Mouse (Mus musculus) spleen, adult 10 weeks (tissue): ENCODE results near the gene Slc43a2. TPM values are rescaled to one million over a fixed set of nuclear protein-coding genes. Genes with fewer than 3 reads are reported as not detected.

Experiments used
- polyA plus RNA-seq: library from polyadenylated mRNA; stranded (reverse); fragments of 350-450 nt; fragmentation: Illumina TruSeq; extraction: RNeasy Lipid Tissue Mini Kit (QIAGEN cat#74804); gene quantifications from one replicate; pipeline ENCODE4 v1.2.3, GENCODE M21; 2015; ENCODE audit warnings: low replicate concordance; ENCODE audit not compliant: insufficient read depth

Slc43a2 gene
- 27.9 TPM for polyA plus RNA-seq

DNA sequence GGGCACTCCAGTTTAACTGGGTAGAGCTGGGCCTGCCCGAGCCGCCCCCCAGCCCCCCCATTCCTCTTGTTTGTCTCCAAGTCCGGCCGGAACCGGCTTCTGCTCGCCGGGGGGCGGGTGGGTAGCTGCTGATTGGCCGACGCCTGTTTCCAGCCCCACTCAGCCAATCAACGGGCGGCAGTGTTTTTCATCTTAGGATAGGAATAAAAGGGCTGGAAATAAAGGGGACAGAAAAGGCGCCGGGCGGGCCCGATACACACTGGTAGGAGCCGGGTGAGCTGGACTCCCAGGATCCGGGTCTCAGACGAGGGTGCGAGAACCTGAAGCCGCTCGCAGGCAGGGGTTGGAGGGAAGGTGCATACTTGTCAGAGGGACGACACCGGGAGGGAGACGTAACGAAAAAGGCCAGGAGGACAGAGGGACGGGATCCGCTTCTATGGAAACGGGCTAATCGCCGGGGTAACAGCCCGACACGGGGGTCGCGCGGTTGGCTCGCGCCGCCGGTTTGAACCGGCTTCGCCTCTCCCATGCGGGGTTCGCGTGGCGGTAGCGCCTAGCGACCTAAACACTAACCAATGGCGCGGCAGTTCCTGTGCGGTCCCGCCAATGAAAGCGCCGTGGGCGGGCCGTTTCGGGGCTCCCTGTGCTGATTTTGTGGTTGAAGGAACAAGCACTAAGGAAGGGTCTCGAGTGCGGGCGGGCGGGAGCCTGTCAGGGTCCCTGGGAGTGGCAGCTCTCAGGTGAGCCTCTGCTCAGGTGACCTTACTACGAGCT is at the start of gene Slc43a2:
TSS of gene Slc43a2 (plus strand) at position 226 of the 774 bp plus-strand sequence.

DNA sequence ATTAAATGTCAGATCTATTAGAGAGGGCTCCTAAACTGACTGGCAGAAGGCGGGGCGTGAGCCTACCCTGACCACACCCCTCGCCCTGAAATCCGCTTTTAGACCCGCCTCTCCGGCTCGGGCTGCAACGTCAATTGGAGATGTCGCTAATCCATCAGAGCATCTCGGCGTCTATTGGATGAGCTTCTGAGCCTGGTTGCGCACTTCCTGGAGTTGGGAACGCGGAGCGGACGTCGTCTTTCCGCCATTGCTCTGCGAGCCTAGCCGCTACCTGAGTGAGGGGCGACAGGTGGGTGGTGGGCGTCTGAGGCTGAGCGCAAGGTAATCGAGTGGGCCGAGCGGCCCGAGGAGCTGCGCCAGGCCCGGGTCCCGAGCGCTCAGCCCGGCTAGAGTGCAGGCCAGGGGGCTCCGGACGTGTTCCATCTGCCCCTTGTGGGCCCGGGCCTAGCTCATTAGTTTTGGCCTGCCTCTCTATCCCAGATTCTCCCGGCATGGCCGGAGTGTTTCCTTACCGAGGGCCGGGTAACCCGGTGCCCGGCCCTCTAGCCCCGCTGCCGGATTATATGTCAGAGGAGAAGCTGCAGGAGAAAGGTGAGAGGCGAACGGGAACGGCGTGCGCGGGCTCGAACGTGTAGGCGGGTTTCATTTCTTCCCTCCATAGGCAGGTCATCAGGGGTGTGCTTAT is 44.8 kb upstream of the Slc43a2 start, which contains the start of gene Prpf8:
TSS of gene Prpf8 (plus strand) at position 216 of the 685 bp plus-strand sequence.

DNA sequence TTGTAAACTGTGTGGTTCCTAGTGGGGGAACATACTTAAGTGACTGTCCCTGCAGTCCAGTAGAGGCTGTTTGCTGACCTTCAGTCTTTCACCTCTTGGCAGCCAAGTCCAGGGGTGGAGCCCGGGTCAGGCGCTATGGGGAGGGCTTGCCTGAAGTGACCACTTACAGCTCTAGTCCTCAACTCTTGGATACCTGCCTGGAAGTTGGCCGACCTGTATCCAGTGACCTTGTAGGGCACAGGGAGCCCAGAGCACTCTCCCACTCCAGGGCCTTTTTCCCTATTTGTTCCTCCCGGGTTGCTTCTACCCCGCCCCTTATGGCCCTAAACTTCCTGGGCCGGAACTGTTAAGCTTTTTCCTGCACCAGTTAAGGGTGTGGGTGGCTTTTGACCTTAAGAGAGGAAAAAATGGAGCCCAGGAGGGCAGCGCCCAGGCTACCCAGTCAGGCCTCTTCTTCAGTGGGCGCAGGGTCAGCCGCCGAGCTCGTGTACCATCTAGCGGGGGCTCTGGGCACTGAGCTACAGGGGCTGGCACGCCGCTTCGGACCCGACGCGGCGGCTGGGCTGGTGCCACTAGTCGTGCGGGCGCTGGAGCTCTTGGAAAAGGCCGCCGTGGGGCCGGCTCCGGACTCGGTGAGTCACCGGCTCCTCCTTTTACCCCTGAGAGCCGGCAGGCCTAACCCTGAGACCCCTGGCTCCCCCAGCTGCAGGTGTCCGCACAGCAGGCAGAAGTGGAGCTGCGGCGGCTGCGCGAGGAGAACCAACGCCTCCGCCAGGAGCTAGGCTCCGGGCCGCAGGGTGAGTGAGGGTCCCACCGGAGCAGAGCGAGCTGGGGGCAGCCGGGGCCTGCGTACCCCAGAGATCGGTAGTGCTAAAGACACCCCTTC is 21.5 kb upstream of the Slc43a2 start, which contains the start of gene Rilp:
TSS of gene Rilp (plus strand) at position 354 of the 886 bp plus-strand sequence.

DNA sequence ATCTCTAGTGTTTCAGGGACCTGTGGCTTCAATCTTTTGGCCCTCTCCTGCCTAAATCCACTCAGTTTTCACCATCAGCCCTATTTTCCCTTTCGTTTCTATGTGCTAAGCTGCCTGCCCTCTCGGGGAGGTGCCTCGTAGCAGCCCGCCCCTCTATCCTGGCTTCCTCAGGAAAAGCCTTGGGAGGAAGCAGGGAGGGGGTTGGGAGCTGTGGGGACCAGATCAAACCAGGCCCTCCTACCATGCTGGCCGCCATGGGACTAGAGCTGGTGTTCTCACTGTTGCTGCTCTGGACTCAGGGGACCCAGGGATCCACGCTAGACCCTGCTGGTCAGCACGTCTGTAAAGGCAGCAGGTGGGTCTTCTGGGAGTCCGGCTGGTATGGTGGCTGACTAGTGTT is 18.2 kb upstream of the Slc43a2 start, which contains the start of gene Scarf1:
TSS of gene Scarf1 (plus strand) at position 205 of the 400 bp plus-strand sequence.

DNA sequence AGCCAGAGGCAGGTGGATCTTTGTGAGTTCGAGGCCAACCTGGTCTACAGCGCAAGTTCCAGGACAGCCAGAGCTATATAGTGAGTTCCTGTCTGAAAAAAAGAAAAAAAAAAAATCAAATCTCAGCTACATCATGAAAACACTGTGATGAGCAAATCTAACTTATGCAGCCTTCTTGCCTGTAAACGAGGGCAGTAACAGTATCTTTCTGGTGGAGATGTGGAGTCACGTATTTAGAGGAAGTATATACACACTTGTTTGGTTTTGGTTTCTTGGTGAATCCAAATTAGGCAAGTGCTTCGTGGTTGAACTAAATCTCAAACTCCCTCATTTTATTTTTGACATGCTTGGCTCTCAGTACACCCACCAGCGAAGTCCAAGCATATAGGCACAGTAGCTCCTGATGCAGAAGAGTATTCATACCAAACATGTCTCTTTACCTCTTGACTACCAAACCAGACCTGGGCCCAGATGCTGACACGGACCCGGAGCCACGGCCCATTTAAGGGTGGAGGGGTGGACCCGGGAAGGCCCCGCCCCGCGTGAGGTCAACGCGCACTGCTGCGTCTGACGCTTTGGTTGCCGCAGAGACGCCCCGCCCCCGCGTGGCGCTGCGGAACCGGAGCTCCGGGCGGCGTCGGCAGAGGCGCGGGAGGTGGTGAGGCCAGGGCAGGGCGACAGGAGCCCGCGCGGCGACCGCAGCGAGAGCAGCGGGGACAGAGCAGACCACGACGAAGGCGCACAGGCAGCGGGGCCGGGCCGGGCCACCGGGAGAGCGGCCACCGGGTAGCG is 56.2 kb downstream of the Slc43a2 start, which contains the start of gene Pitpna:
TSS of gene Pitpna (plus strand) at position 605 of the 792 bp plus-strand sequence.

Other genes with a start within 250 kb of the Slc43a2 start
- 96.3 TPM for gene Rpa1, start 183.4 kb upstream of the Slc43a2 start, polyA plus RNA-seq
- 9.9 TPM for gene Smyd4, start 183.3 kb upstream of the Slc43a2 start, polyA plus RNA-seq
- 10.2 TPM for gene Serpinf1, start 109.0 kb upstream of the Slc43a2 start, polyA plus RNA-seq
- gene Serpinf2, start 92.1 kb upstream of the Slc43a2 start, polyA plus RNA-seq: 0.11 TPM
- gene Wdr81, start 77.0 kb upstream of the Slc43a2 start, polyA plus RNA-seq: 9.7 TPM
- gene Tlcd2, start 70.0 kb upstream of the Slc43a2 start, polyA plus RNA-seq: 5.4 TPM
- gene Prpf8, start 44.9 kb upstream of the Slc43a2 start, polyA plus RNA-seq: 119 TPM
- 1.1 TPM for gene Rilp, start 21.6 kb upstream of the Slc43a2 start, polyA plus RNA-seq
- 1.8 TPM for gene Scarf1, start 18.2 kb upstream of the Slc43a2 start, polyA plus RNA-seq
- 254 TPM for gene Pitpna, start 56.4 kb downstream of the Slc43a2 start, polyA plus RNA-seq
- gene Inpp5k, start 99.3 kb downstream of the Slc43a2 start, polyA plus RNA-seq: 83.1 TPM
- 74.6 TPM for gene Myo1c, start 118.8 kb downstream of the Slc43a2 start, polyA plus RNA-seq
- gene Crk, start 147.6 kb downstream of the Slc43a2 start, polyA plus RNA-seq: 99.9 TPM
- 484 TPM for gene Ywhae, start 201.2 kb downstream of the Slc43a2 start, polyA plus RNA-seq